Mouse (Mus musculus): ENCODE results near the gene Lpcat1. TPM values are rescaled to one million over a fixed set of nuclear protein-coding genes. Genes with fewer than 3 reads are reported as not detected.

Gene Lpcat1
- total RNA-seq, 1 experiment, result 105 TPM

DNA sequence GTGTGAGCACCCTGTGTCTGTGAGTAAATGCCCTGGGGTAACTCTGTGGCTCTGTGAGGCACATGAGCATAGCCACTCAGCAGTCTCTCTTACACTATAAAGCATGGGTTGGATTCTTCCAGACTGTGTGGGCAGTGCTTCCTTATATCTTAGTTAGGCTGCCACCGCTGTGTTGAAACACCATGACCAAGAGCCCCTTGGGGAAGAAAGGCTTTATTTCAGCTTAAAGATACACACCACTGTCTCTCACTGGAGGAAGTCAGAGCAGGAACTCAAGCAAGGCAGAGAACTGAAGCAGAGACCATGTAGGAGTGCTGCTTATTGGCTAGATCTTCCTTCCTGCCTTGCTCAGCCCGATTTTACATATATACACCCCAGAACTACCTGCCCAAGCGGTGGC lies 23.0 kb downstream of the Lpcat1 start:
- TF ChIP-seq MAFK (IDR thresholded peaks at IDR 0.05; ENCODE audit: insufficient read depth, low read depth, low read length), result no peak
- no peak for TF ChIP-seq HCFC1 (IDR thresholded peaks at IDR 0.05; ENCODE audit: borderline replicate concordance, insufficient read depth, low read length)
- TF ChIP-seq CHD2 (IDR thresholded peaks at IDR 0.05; ENCODE audit: low read depth, low read length), result no peak
- H3K4me1 ChIP-seq (ENCODE audit: control insufficient read depth in 2 of 2, insufficient read depth in 2 of 2, low read length in 2 of 2, poor library complexity in 1 of 2), result peaks cover 0 to 3% of the 10 kb centered on the region in 2 experiments; a peak in 1 of 4 replicates
- H3K9me3 ChIP-seq (ENCODE audit: control insufficient read depth, insufficient read depth, low read depth, low read length), result no peaks in the 10 kb centered on the region
- H3K36me3 ChIP-seq (ENCODE audit: control insufficient read depth, insufficient read depth, low read length, poor library complexity, severe bottlenecking), result peaks cover 43% of the 10 kb centered on the region
- no peak overlapping the region for H3K9ac ChIP-seq (ENCODE audit: insufficient read depth, low read depth, low read length, poor library complexity, severe bottlenecking)
- H3K4me3 ChIP-seq (ENCODE audit: insufficient read depth in 1 of 2, low read depth in 1 of 2, low read length in 2 of 2, poor library complexity in 1 of 2, severe bottlenecking in 1 of 2), result no peak overlapping the region
- in situ Hi-C loops (cut with MboI; ENCODE audit: low sequenced_read_pairs in 2 of 2, unreplicated experiment in 2 of 2), result no loop called here
- H3K27ac ChIP-seq (ENCODE audit: insufficient read depth, low read depth, low read length, poor library complexity, severe bottlenecking), result no peak overlapping the region
- no peak for DNase-seq (ENCODE audit: low read depth, low spot score)

DNA sequence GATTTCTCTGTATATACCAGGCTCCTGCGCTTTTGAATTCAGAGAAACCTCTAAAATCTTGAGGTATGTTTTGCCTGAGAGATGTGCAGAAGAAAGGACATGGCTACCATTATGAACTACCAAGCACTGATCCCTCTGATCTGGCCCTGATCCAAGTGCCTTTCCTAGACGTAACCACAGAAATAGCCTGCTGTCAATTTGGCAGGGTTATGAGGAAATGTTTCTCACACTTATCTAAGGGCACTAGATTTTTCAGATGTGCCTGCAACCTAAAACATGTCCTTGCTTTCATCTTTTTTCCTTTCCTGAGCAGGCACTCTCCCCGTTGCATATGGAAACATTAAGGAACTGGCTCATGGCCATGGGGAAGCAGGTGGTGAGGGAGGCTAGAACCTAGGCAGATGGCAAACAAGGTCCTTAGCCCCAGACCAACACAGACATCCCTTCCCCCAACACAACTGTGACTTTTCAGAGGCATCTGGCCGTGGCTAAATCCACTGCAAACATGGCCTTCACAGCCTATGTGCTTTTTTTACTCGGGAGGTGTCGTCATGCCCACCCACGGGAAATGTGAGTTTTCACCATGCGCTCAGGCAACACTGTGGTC lies 23.7 kb downstream of the Lpcat1 start:
- Histone ChIP-seq H3K36me3 (ENCODE audit: control insufficient read depth, insufficient read depth, low read length, poor library complexity, severe bottlenecking) (peaks cover 48% of the 10 kb centered on the region), H3K9me3 (ENCODE audit: control insufficient read depth, insufficient read depth, low read depth, low read length) (no peaks in the 10 kb centered on the region), H3K4me1 (ENCODE audit: control insufficient read depth in 2 of 2, insufficient read depth in 2 of 2, low read length in 2 of 2, poor library complexity in 1 of 2) (peaks cover 0 to 3% of the 10 kb centered on the region in 2 experiments; a peak in 1 of 4 replicates), H3K4me3 (ENCODE audit: insufficient read depth in 1 of 2, low read depth in 1 of 2, low read length in 2 of 2, poor library complexity in 1 of 2, severe bottlenecking in 1 of 2) (no peak overlapping the region), H3K27ac (ENCODE audit: insufficient read depth, low read depth, low read length, poor library complexity, severe bottlenecking) (no peak overlapping the region), H3K9ac (ENCODE audit: insufficient read depth, low read depth, low read length, poor library complexity, severe bottlenecking) (no peak overlapping the region)
- TF ChIP-seq ZC3H11A (IDR thresholded peaks at IDR 0.05; ENCODE audit: borderline replicate concordance, low read depth, low read length), result no peak
- TF ChIP-seq MAFK (IDR thresholded peaks at IDR 0.05; ENCODE audit: insufficient read depth, low read depth, low read length), result no peak
- TF ChIP-seq ZNF384 (IDR thresholded peaks at IDR 0.05; ENCODE audit: low read depth, low read length), result no peak
- TF ChIP-seq HCFC1 (IDR thresholded peaks at IDR 0.05; ENCODE audit: borderline replicate concordance, insufficient read depth, low read length), result no peak
- no peak for TF ChIP-seq CHD2 (IDR thresholded peaks at IDR 0.05; ENCODE audit: low read depth, low read length)
- DNase-seq (ENCODE audit: low read depth, low spot score), result no peak
- in situ Hi-C loops (cut with MboI; ENCODE audit: low sequenced_read_pairs in 2 of 2, unreplicated experiment in 2 of 2), result no loop called here

DNA sequence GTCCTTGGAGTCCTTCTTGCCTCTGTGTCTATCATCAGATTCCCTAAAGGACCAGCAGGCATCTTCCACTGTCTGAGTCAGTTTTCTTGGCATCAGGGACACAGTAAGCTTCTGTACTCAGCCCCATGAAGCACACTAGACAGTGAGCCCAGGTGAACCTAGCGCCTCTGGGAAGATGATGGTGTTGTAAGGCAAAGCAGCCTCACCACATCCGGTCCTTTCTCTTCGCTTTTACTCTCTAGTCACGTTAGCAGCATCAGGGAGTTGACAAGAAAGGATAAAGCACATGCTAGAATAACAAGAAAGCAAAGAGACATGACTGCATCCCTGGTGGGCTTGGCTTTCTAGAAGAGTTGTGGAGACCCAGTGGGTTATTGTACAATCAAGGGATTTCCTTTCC lies 26.2 kb downstream of the Lpcat1 start:
- H3K4me3 ChIP-seq (ENCODE audit: insufficient read depth in 1 of 2, low read depth in 1 of 2, low read length in 2 of 2, poor library complexity in 1 of 2, severe bottlenecking in 1 of 2), result no peak overlapping the region
- in situ Hi-C loops (cut with MboI; ENCODE audit: low sequenced_read_pairs in 2 of 2, unreplicated experiment in 2 of 2), result no loop called here
- H3K9me3 ChIP-seq (ENCODE audit: control insufficient read depth, insufficient read depth, low read depth, low read length), result no peaks in the 10 kb centered on the region
- H3K36me3 ChIP-seq (ENCODE audit: control insufficient read depth, insufficient read depth, low read length, poor library complexity, severe bottlenecking), result peaks cover 61% of the 10 kb centered on the region
- H3K9ac ChIP-seq (ENCODE audit: insufficient read depth, low read depth, low read length, poor library complexity, severe bottlenecking), result no peak overlapping the region
- H3K27ac ChIP-seq (ENCODE audit: insufficient read depth, low read depth, low read length, poor library complexity, severe bottlenecking), result no peak overlapping the region
- no peaks in the 10 kb centered on the region for H3K4me1 ChIP-seq (ENCODE audit: control insufficient read depth in 2 of 2, insufficient read depth in 2 of 2, low read length in 2 of 2, poor library complexity in 1 of 2)
- TF ChIP-seq CHD2 (IDR thresholded peaks at IDR 0.05; ENCODE audit: low read depth, low read length), result no peak
- no peak for DNase-seq (ENCODE audit: low read depth, low spot score)

DNA sequence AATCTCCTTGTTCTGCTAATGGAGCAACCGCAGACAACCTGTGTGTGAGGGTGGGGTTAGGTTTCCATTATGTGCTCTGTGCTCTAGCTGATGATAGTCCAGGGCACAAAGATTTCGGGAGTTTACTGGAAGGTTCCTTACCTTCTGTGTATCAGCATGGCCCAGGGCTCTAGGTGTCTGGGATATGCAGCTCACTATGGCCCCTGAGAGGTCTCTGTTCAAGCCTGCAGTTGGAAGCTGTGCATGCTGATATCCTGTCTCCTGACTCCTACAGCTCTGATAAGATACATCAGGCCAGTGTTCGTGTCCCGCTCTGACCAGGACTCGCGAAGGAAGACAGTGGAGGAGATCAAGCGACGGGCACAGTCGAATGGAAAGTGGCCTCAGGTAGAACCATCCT lies 27.5 kb downstream of the Lpcat1 start:
- in situ Hi-C loops (cut with MboI; ENCODE audit: low sequenced_read_pairs in 2 of 2, unreplicated experiment in 2 of 2), result no loop called here
- no peaks in the 10 kb centered on the region for H3K9me3 ChIP-seq (ENCODE audit: control insufficient read depth, insufficient read depth, low read depth, low read length)
- DNase-seq (ENCODE audit: low read depth, low spot score), result no peak
- H3K36me3 ChIP-seq (ENCODE audit: control insufficient read depth, insufficient read depth, low read length, poor library complexity, severe bottlenecking), result peaks cover 58% of the 10 kb centered on the region
- no peaks in the 10 kb centered on the region for H3K4me1 ChIP-seq (ENCODE audit: control insufficient read depth in 2 of 2, insufficient read depth in 2 of 2, low read length in 2 of 2, poor library complexity in 1 of 2)
- no peak overlapping the region for H3K4me3 ChIP-seq (ENCODE audit: insufficient read depth in 1 of 2, low read depth in 1 of 2, low read length in 2 of 2, poor library complexity in 1 of 2, severe bottlenecking in 1 of 2)
- H3K27ac ChIP-seq (ENCODE audit: insufficient read depth, low read depth, low read length, poor library complexity, severe bottlenecking), result no peak overlapping the region
- TF ChIP-seq MAFK (IDR thresholded peaks at IDR 0.05; ENCODE audit: insufficient read depth, low read depth, low read length) (no peak), ZC3H11A (IDR thresholded peaks at IDR 0.05; ENCODE audit: borderline replicate concordance, low read depth, low read length) (no peak), ZNF384 (IDR thresholded peaks at IDR 0.05; ENCODE audit: low read depth, low read length) (no peak), HCFC1 (IDR thresholded peaks at IDR 0.05; ENCODE audit: borderline replicate concordance, insufficient read depth, low read length) (no peak), CHD2 (IDR thresholded peaks at IDR 0.05; ENCODE audit: low read depth, low read length) (no peak)
- no peak overlapping the region for H3K9ac ChIP-seq (ENCODE audit: insufficient read depth, low read depth, low read length, poor library complexity, severe bottlenecking)

DNA sequence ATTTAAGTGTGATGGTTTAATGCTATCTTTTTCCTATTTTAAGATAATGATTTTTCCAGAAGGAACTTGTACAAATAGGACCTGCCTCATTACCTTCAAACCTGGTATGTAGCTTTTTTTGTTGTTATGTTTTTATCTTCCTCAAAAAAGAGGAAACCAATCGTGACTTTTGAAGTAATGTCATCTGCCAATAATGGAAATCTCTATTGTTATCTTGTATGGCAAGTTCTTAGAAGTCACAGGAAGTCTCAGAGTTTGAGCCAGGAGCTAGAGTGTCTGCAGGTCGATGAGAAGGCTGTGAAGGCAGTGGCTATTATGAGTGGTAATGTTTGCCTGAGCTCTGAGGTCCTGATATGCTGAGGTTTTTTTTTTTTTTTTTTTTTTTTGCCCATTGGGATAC lies 29.1 kb downstream of the Lpcat1 start:
- Histone ChIP-seq H3K27ac (ENCODE audit: insufficient read depth, low read depth, low read length, poor library complexity, severe bottlenecking) (no peak overlapping the region), H3K4me3 (ENCODE audit: insufficient read depth in 1 of 2, low read depth in 1 of 2, low read length in 2 of 2, poor library complexity in 1 of 2, severe bottlenecking in 1 of 2) (no peak overlapping the region), H3K36me3 (ENCODE audit: control insufficient read depth, insufficient read depth, low read length, poor library complexity, severe bottlenecking) (peaks cover 46% of the 10 kb centered on the region), H3K9ac (ENCODE audit: insufficient read depth, low read depth, low read length, poor library complexity, severe bottlenecking) (no peak overlapping the region), H3K4me1 (ENCODE audit: control insufficient read depth in 2 of 2, insufficient read depth in 2 of 2, low read length in 2 of 2, poor library complexity in 1 of 2) (no peaks in the 10 kb centered on the region), H3K9me3 (ENCODE audit: control insufficient read depth, insufficient read depth, low read depth, low read length) (no peaks in the 10 kb centered on the region)
- no peak for DNase-seq (ENCODE audit: low read depth, low spot score)
- TF ChIP-seq HCFC1 (IDR thresholded peaks at IDR 0.05; ENCODE audit: borderline replicate concordance, insufficient read depth, low read length) (no peak), ZC3H11A (IDR thresholded peaks at IDR 0.05; ENCODE audit: borderline replicate concordance, low read depth, low read length) (no peak), ZNF384 (IDR thresholded peaks at IDR 0.05; ENCODE audit: low read depth, low read length) (no peak), MAFK (IDR thresholded peaks at IDR 0.05; ENCODE audit: insufficient read depth, low read depth, low read length) (no peak), CHD2 (IDR thresholded peaks at IDR 0.05; ENCODE audit: low read depth, low read length) (no peak)
- in situ Hi-C loops (cut with MboI; ENCODE audit: low sequenced_read_pairs in 2 of 2, unreplicated experiment in 2 of 2), result no loop called here

Data from ES-E14 (cell line).